In genomic region chr5:117000770-117001201, GRCm38 (mm10) we compare ENCODE assay signal across 8 mouse cellular contexts.
DNase-seq lines count a peak whose midpoint lies in the region; ATAC-seq and TF ChIP-seq lines count a peak whose summit lies in the region.

No protein-coding gene starts in this region.

- no peaks in the 10 kb centered on the region for H3K27me3 ChIP-seq in embryonic facial prominence, embryonic 11.5 days (ENCODE audit: control insufficient read depth, insufficient read depth, low read length)
- H3K27me3 ChIP-seq in midbrain, postnatal 0 days (ENCODE audit: insufficient read depth, low read length): no peaks in the 10 kb centered on the region
- no peaks in the 10 kb centered on the region for H3K27me3 ChIP-seq in intestine, embryonic 15.5 days (replicated peaks)

- peak; percentile 77 to 79 for DNase-seq in cerebellum, adult 18-20 months
- DNase-seq in embryonic facial prominence, embryonic 11.5 days (ENCODE audit: low spot score): peak; percentile 5
- DNase-seq in heart, adult 8-10 months (ENCODE audit: low spot score): peak; percentile 74
- DNase-seq in kidney, postnatal 36 days: peak; percentile 1 to 8
- peak; percentile 71 for DNase-seq in midbrain, postnatal 0 days (ENCODE audit: low spot score)

- no peak for ATAC-seq in embryonic facial prominence, embryonic 11.5 days (replicated peaks; ENCODE audit: insufficient number of reproducible peaks, low FRiP score, low TSS enrichment, low read depth)
- ATAC-seq in midbrain, postnatal 0 days (ENCODE audit: low FRiP score): no peak
- no peak for ATAC-seq in erythroid progenitor cell, adult 5-6 weeks (replicated peaks; ENCODE audit: low FRiP score, poor library complexity, severe bottlenecking)
- ATAC-seq in megakaryocyte progenitor cell, adult 5-6 weeks (replicated peaks; ENCODE audit: poor library complexity): no peak
- ATAC-seq in intestine, embryonic 15.5 days: no peak

- H3K4me1 ChIP-seq in embryonic facial prominence, embryonic 11.5 days (ENCODE audit: control insufficient read depth, insufficient read depth, low read length): no peaks in the 10 kb centered on the region
- H3K4me1 ChIP-seq in midbrain, postnatal 0 days (ENCODE audit: insufficient read depth, low read length): 0 out of 2 replicates have a peak, but pooled peaks cover 3% of the 10 kb centered on the region
- no peaks in the 10 kb centered on the region for H3K4me1 ChIP-seq in intestine, embryonic 15.5 days (replicated peaks)

- no peaks in the 10 kb centered on the region for H3K36me3 ChIP-seq in embryonic facial prominence, embryonic 11.5 days (replicated peaks; ENCODE audit: control insufficient read depth, insufficient read depth, low read depth, low read length)
- H3K36me3 ChIP-seq in midbrain, postnatal 0 days (ENCODE audit: insufficient read depth, low read length): no peaks in the 10 kb centered on the region
- H3K36me3 ChIP-seq in intestine, embryonic 15.5 days: no peaks in the 10 kb centered on the region

- no peak overlapping the region for H3K27ac ChIP-seq in embryonic facial prominence, embryonic 11.5 days (replicated peaks; ENCODE audit: low read depth, low read length)
- 0 out of 2 replicates have a peak overlapping the region, but pooled peaks have one; percentile 38 for H3K27ac ChIP-seq in midbrain, postnatal 0 days (ENCODE audit: low read depth, low read length)
- H3K27ac ChIP-seq in intestine, embryonic 15.5 days: no peak overlapping the region

- no peak overlapping the region for H3K4me3 ChIP-seq in embryonic facial prominence, embryonic 11.5 days (ENCODE audit: low read depth, low read length)
- H3K4me3 ChIP-seq in midbrain, postnatal 0 days (ENCODE audit: low read depth, low read length): no peak overlapping the region
- no peak overlapping the region for H3K4me3 ChIP-seq in intestine, embryonic 15.5 days (replicated peaks)

- 72% methylated on average over 20 of the region's 20 CpGs for WGBS in embryonic facial prominence, embryonic 11.5 days
- WGBS in midbrain, postnatal 0 days: 26% methylated on average over 20 of the region's 20 CpGs
- 78% methylated on average over 20 of the region's 20 CpGs for WGBS in intestine, embryonic 15.5 days

- H3K9ac ChIP-seq in embryonic facial prominence, embryonic 11.5 days (replicated peaks; ENCODE audit: low read length): no peak overlapping the region
- no peak overlapping the region for H3K9ac ChIP-seq in midbrain, postnatal 0 days (replicated peaks; ENCODE audit: low read length, poor library complexity, severe bottlenecking)
- H3K9ac ChIP-seq in intestine, embryonic 15.5 days: no peak overlapping the region

- H3K9me3 ChIP-seq in embryonic facial prominence, embryonic 11.5 days (replicated peaks; ENCODE audit: control insufficient read depth, low read length): no peaks in the 10 kb centered on the region
- no peaks in the 10 kb centered on the region for H3K9me3 ChIP-seq in midbrain, postnatal 0 days (ENCODE audit: low read length)
- H3K9me3 ChIP-seq in intestine, embryonic 15.5 days: no peaks in the 10 kb centered on the region

- TF ChIP-seq CTCF in midbrain, postnatal 0 days (IDR thresholded peaks at IDR 0.05): 0 out of 2 replicates have a peak, but pooled peaks have one; percentile 3

- no peak overlapping the region for H3K4me2 ChIP-seq in embryonic facial prominence, embryonic 11.5 days (ENCODE audit: low read depth, low read length)
- H3K4me2 ChIP-seq in midbrain, postnatal 0 days (ENCODE audit: low read depth, low read length, poor library complexity, severe bottlenecking): peak overlapping the region; percentile 26; the same call in 1 of the 2 replicates
- H3K4me2 ChIP-seq in intestine, embryonic 15.5 days (replicated peaks): no peak overlapping the region

Comparison
In these comparisons a context has a peak if more than half of its experiments do, and no peak if none do; other contexts are left out.
1. DNase-seq: peak in every context shown above with its lines; median percentile 78 in cerebellum, adult 18-20 months; 74 in heart, adult 8-10 months; 71 in midbrain, postnatal 0 days; 5 in embryonic facial prominence, embryonic 11.5 days; 4 in kidney, postnatal 36 days.